Mouse (Mus musculus): Measurements from ENCODE around the gene Atxn1.

GRCm38 (mm10) chr13:45950355-45950861 lies 14.4 kb downstream of the Atxn1 start:
- TF ChIP-seq MYOG (IDR thresholded peaks at IDR 0.05; ENCODE audit: control insufficient read depth in 1 of 3, insufficient read depth in 1 of 3, insufficient read length in 2 of 3, low read depth in 2 of 3) (no peak), POLR2A (IDR thresholded peaks at IDR 0.05; ENCODE audit: insufficient read length, low read depth) (no peak), MAX (IDR thresholded peaks at IDR 0.05; ENCODE audit: low read depth) (no peak), SRF (IDR thresholded peaks at IDR 0.05; ENCODE audit: control insufficient read depth, insufficient read length, low read depth) (no peak), USF1 (IDR thresholded peaks at IDR 0.05; ENCODE audit: low read depth) (no peak), TCF12 (IDR thresholded peaks at IDR 0.05; ENCODE audit: insufficient read depth, poor library complexity, severe bottlenecking) (no peak), MYOD1 (IDR thresholded peaks at IDR 0.05; ENCODE audit: control insufficient read depth in 1 of 3, insufficient read length in 2 of 3, low read depth in 2 of 3) (no peak), E2F4 (IDR thresholded peaks at IDR 0.05; ENCODE audit: insufficient read depth) (no peak), POLR2AphosphoS2 (IDR thresholded peaks at IDR 0.05; ENCODE audit: insufficient read length, low read depth) (no peak), REST (IDR thresholded peaks at IDR 0.05; ENCODE audit: insufficient read depth, insufficient read length) (no peak), CEBPB (IDR thresholded peaks at IDR 0.05; ENCODE audit: insufficient read depth, poor library complexity, severe bottlenecking) (no peak), TCF3 (IDR thresholded peaks at IDR 0.05; ENCODE audit: insufficient read length, low read depth) (no peak)

All from myocyte (in vitro differentiated cells).